Comparison of ENCODE assay signal across 7 mouse cellular contexts in the genomic region with DNA sequence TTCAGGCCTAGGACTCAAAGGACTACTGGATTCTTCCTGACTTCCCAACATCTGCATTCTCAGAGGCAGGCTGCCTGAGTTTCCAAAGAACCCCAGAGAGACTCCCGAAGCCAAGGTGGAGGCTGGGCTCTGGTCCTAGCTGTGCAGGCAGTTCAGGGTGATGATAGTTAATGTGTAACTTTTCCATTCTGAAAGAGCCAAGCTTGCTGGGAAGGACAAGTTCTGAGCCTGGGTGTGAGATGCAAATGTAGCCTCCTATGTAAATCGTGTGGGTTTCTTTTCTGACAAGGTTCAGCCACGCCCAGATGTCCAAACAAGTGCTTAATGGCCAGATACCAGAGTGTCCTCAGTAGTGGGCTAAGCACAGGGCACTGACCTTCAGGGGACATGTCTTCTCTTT. TPM values are rescaled to one million over a fixed set of nuclear protein-coding genes. Genes with fewer than 3 reads are reported as not detected.
A peak's percentile ranks its signal among the peaks of the same experiment; 100 is the strongest.
DNase-seq lines count a peak whose midpoint lies in the region; ATAC-seq and TF ChIP-seq lines count a peak whose summit lies in the region.

No protein-coding gene starts in this region.

- TF ChIP-seq EP300 in stomach, postnatal 0 days (optimal IDR thresholded peaks at IDR 0.05), result no peak

- ATAC-seq in heart, embryonic 16.5 days (replicated peaks; ENCODE audit: extremely low read depth, insufficient read depth, low FRiP score), result no peak
- peak; percentile 56 for ATAC-seq in stomach, postnatal 0 days (ENCODE audit: low FRiP score, low TSS enrichment)

- H3K36me3 ChIP-seq in heart, embryonic 16.5 days (ENCODE audit: control insufficient read depth, insufficient read depth), result no peaks in the 10 kb centered on the region
- H3K36me3 ChIP-seq in stomach, postnatal 0 days (ENCODE audit: control insufficient read depth, insufficient read depth, low read length), result no peaks in the 10 kb centered on the region

- H3K4me1 ChIP-seq in heart, embryonic 16.5 days (ENCODE audit: control insufficient read depth, insufficient read depth, low read length), result peaks cover 46% of the 10 kb centered on the region
- H3K4me1 ChIP-seq in stomach, postnatal 0 days (replicated peaks; ENCODE audit: control insufficient read depth, insufficient read depth), result peaks cover 15% of the 10 kb centered on the region; the same call in 1 of the 2 replicates

- DNase-seq in lung, postnatal 25 days (ENCODE audit: low spot score), result peak; percentile 35
- no peak for DNase-seq in lung, postnatal 14 days
- DNase-seq in kidney, postnatal 14 days, result peak; percentile 85
- DNase-seq in stomach, postnatal 0 days (ENCODE audit: low spot score), result peak; percentile 60
- no peak for DNase-seq in left cerebral cortex, adult 2 months (ENCODE audit: extremely low spot score in 1 of 2, low spot score in 2 of 2)
- DNase-seq in adrenal gland, postnatal 4 days (ENCODE audit: low spot score in 2 of 2), result no peak

- WGBS in heart, embryonic 16.5 days, result 41% methylated on average over 3 of the region's 3 CpGs
- WGBS in stomach, postnatal 0 days, result 33% methylated on average over 3 of the region's 3 CpGs

- no peak overlapping the region for H3K4me2 ChIP-seq in heart, embryonic 16.5 days (ENCODE audit: low read depth, low read length)
- H3K4me2 ChIP-seq in stomach, postnatal 0 days (replicated peaks; ENCODE audit: low read depth), result no peak overlapping the region

- TF ChIP-seq CTCF in stomach, postnatal 0 days (IDR thresholded peaks at IDR 0.05; ENCODE audit: low read depth), result no peak
- no peak for TF ChIP-seq CTCF in left cerebral cortex, adult 2 months (IDR thresholded peaks at IDR 0.05)

- intact Hi-C loops in left cerebral cortex, adult 2 months (cut with DNase I), result no loop called here

- H3K27me3 ChIP-seq in heart, embryonic 16.5 days (ENCODE audit: control insufficient read depth, insufficient read depth, low read length), result no peaks in the 10 kb centered on the region
- no peaks in the 10 kb centered on the region for H3K27me3 ChIP-seq in stomach, postnatal 0 days (ENCODE audit: control insufficient read depth, insufficient read depth, low read length)

- no peaks in the 10 kb centered on the region for H3K9me3 ChIP-seq in heart, embryonic 16.5 days (replicated peaks; ENCODE audit: control insufficient read depth, low read length)
- no peaks in the 10 kb centered on the region for H3K9me3 ChIP-seq in stomach, postnatal 0 days (ENCODE audit: control insufficient read depth, low read length)

- H3K27ac ChIP-seq in heart, embryonic 16.5 days (ENCODE audit: low read length), result peak overlapping the region; percentile 71
- peak overlapping the region; percentile 83 for H3K27ac ChIP-seq in stomach, postnatal 0 days (replicated peaks)
- no peak overlapping the region for H3K27ac ChIP-seq in left cerebral cortex, adult 2 months

- H3K9ac ChIP-seq in heart, embryonic 16.5 days (ENCODE audit: low read length), result peak overlapping the region; percentile 40
- 0 out of 2 replicates have a peak overlapping the region, but pooled peaks have one; percentile 18 for H3K9ac ChIP-seq in stomach, postnatal 0 days (ENCODE audit: low read length)

- no peak overlapping the region for H3K4me3 ChIP-seq in heart, embryonic 16.5 days (ENCODE audit: low read length)
- H3K4me3 ChIP-seq in stomach, postnatal 0 days (ENCODE audit: low read depth, low read length), result no peak overlapping the region
- H3K4me3 ChIP-seq in left cerebral cortex, adult 2 months, result no peak overlapping the region

RNA-seq across cellular contexts. Expression of gene Ptma, which starts 28.5 kb away (rescaled TPM):
- polyA plus RNA-seq in heart, embryonic 16.5 days (2015; fragmentation: Nextera tagmentation; extraction: Ambion mirVana), result 702 and 1,064 TPM in 2 replicates
- 1,436 and 1,585 TPM in 2 replicates for polyA plus RNA-seq in stomach, postnatal 0 days (2015; fragmentation: Nextera tagmentation; extraction: Ambion mirVana)
- total RNA-seq in left cerebral cortex, adult 2 months (2021), result 100 to 1,000 TPM; 353 to 363 TPM
- 1,000 to 10,000 TPM; 1,215 to 1,376 TPM for total RNA-seq in adrenal gland, postnatal 4 days (2021)

Comparison
In these comparisons a context has a peak if more than half of its experiments do, and no peak if none do; other contexts are left out.
1. DNase-seq: peak in lung, postnatal 25 days (single experiment), kidney, postnatal 14 days (single experiment) and stomach, postnatal 0 days (single experiment); none in lung, postnatal 14 days (single experiment), left cerebral cortex, adult 2 months (0 of 2) and adrenal gland, postnatal 4 days (0 of 2).